Mouse (Mus musculus): ENCODE results near the gene Pkp4. TPM values are rescaled to one million over a fixed set of nuclear protein-coding genes. Genes with fewer than 3 reads are reported as not detected.

Pkp4 gene
- total RNA-seq, 2 experiments from 2014 or later = 274 to 299 TPM

GRCm38 (mm10) chr2:59259346-59259745 is 98.7 kb downstream of the Pkp4 start:
- DNase-seq (ENCODE audit: extremely low spot score in 1 of 2, low spot score in 1 of 2) = no peak

- no peak for DNase-seq (ENCODE audit: extremely low spot score in 1 of 2, low spot score in 1 of 2)
These were observed 100.6 kb downstream of the Pkp4 start for GRCm38 (mm10) chr2:59261203-59261602.

GRCm38 (mm10) chr2:59266428-59266827 is 105.8 kb downstream of the Pkp4 start:
- no peak for DNase-seq (ENCODE audit: extremely low spot score in 1 of 2, low spot score in 1 of 2)

- DNase-seq (ENCODE audit: extremely low spot score in 1 of 2, low spot score in 1 of 2) = no peak
These were observed 111.2 kb downstream of the Pkp4 start for GRCm38 (mm10) chr2:59271835-59272234.

GRCm38 (mm10) chr2:59272713-59273112 is 112.1 kb downstream of the Pkp4 start:
- no peak for DNase-seq (ENCODE audit: extremely low spot score in 1 of 2, low spot score in 1 of 2)

GRCm38 (mm10) chr2:59280914-59281562 is 120.4 kb downstream of the Pkp4 start:
- no peak for DNase-seq (ENCODE audit: extremely low spot score in 1 of 2, low spot score in 1 of 2)

- DNase-seq (ENCODE audit: extremely low spot score in 1 of 2, low spot score in 1 of 2) = no peak
These were observed 122.3 kb downstream of the Pkp4 start for GRCm38 (mm10) chr2:59282966-59283365.

- no peak for DNase-seq (ENCODE audit: extremely low spot score in 1 of 2, low spot score in 1 of 2)
These were observed 123.6 kb downstream of the Pkp4 start for GRCm38 (mm10) chr2:59284216-59284615.

GRCm38 (mm10) chr2:59284734-59285490 is 124.3 kb downstream of the Pkp4 start:
- DNase-seq (ENCODE audit: extremely low spot score in 1 of 2, low spot score in 1 of 2) = no peak

- no peak for DNase-seq (ENCODE audit: extremely low spot score in 1 of 2, low spot score in 1 of 2)
These were observed 124.9 kb downstream of the Pkp4 start for GRCm38 (mm10) chr2:59285581-59285980.

GRCm38 (mm10) chr2:59286247-59286646 is 125.6 kb downstream of the Pkp4 start:
- peak in 1 of 2 experiments; percentile 47 for DNase-seq (ENCODE audit: extremely low spot score in 1 of 2, low spot score in 1 of 2)

GRCm38 (mm10) chr2:59287630-59288029 is 127.0 kb downstream of the Pkp4 start:
- no peak for DNase-seq (ENCODE audit: extremely low spot score in 1 of 2, low spot score in 1 of 2)

GRCm38 (mm10) chr2:59289411-59289810 is 128.8 kb downstream of the Pkp4 start:
- no peak for DNase-seq (ENCODE audit: extremely low spot score in 1 of 2, low spot score in 1 of 2)

- DNase-seq (ENCODE audit: extremely low spot score in 1 of 2, low spot score in 1 of 2) = no peak
These were observed 129.7 kb downstream of the Pkp4 start for GRCm38 (mm10) chr2:59290391-59290790.

GRCm38 (mm10) chr2:59299831-59300230 is 139.2 kb downstream of the Pkp4 start:
- no peak for DNase-seq (ENCODE audit: extremely low spot score in 1 of 2, low spot score in 1 of 2)

- DNase-seq (ENCODE audit: extremely low spot score in 1 of 2, low spot score in 1 of 2) = no peak
These were observed 141.0 kb downstream of the Pkp4 start for GRCm38 (mm10) chr2:59301671-59302070.

- DNase-seq (ENCODE audit: extremely low spot score in 1 of 2, low spot score in 1 of 2) = no peak
These were observed 141.8 kb downstream of the Pkp4 start for GRCm38 (mm10) chr2:59302430-59302829.

GRCm38 (mm10) chr2:59303530-59304063 is 142.9 kb downstream of the Pkp4 start:
- no peak for DNase-seq (ENCODE audit: extremely low spot score in 1 of 2, low spot score in 1 of 2)

GRCm38 (mm10) chr2:59307302-59307701 is 146.7 kb downstream of the Pkp4 start:
- no peak for DNase-seq (ENCODE audit: extremely low spot score in 1 of 2, low spot score in 1 of 2)

- no peak for DNase-seq (ENCODE audit: extremely low spot score in 1 of 2, low spot score in 1 of 2)
These were observed 147.4 kb downstream of the Pkp4 start for GRCm38 (mm10) chr2:59308055-59308454.

GRCm38 (mm10) chr2:59313293-59313692 is 152.6 kb downstream of the Pkp4 start:
- DNase-seq (ENCODE audit: extremely low spot score in 1 of 2, low spot score in 1 of 2) = no peak

GRCm38 (mm10) chr2:59318631-59319030 is 158.0 kb downstream of the Pkp4 start:
- DNase-seq (ENCODE audit: extremely low spot score in 1 of 2, low spot score in 1 of 2) = no peak

All from layer of hippocampus, postnatal 25 days (tissue).